Mouse (Mus musculus): ENCODE results near the gene Ptpre.
A peak's percentile ranks its signal among the peaks of the same experiment; 100 is the strongest.

The Ptpre gene

GRCm38 (mm10) chr7:135578715-135579325 is 41.5 kb downstream of the Ptpre start:
- no peak for DNase-seq (ENCODE audit: low spot score)

DNA sequence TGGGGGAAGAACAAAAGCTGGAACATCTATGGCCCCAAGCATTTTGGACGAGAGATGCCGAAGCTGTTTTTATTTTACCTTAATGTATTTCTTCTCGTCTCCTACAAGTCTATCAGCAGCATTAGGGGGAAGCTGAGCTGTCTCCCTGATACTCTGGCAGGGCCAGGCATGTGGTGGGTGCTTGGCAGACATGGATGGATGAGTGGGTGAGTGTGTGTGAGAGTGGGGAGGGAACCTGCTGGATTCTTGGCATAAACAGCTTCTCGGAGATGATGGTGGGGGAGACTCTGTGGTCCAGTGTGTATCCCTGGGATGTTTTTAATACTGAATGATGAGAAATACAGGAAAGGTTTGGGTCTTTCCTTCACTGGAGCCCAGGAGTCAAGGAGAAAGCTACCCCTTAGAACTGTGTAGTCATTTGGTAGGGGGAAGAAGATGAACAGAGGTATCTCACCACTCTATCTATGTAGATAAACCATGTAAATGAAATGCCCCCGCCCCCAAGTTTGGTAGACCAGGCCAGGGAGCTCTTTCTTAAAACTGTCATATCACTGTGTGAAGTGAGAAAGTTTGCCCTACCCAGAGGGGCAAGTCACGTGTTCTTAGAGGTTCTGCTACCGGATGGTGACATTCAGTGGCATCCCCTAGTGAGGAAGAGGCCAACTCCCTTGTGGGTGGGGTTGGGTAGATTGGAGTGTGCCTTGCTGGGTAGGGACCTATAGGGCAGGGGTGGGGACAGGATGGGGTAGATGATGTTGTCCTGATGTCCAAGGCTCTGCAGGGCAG is 43.2 kb downstream of the Ptpre start:
- DNase-seq (ENCODE audit: low spot score): no peak

DNA sequence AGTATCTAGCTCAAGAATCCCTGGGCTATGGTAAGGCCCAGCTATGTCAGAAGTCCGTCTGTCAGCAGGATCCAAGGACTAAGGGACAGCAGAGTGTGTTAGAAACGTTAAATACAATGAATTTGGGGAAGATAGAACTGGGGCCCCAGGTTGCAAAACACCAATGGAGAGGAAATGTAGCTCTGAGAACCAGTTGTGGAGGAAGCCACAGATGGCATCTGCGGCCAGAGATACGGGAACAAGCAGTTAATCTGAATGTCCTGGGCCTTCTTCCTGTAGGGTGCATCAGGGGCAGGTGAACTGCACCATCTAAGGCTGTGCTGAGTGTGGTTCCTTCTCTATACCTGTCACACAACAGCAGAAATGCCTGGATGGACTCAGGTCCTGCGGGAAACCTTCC is 43.8 kb downstream of the Ptpre start:
- DNase-seq (ENCODE audit: low spot score): no peak

DNA sequence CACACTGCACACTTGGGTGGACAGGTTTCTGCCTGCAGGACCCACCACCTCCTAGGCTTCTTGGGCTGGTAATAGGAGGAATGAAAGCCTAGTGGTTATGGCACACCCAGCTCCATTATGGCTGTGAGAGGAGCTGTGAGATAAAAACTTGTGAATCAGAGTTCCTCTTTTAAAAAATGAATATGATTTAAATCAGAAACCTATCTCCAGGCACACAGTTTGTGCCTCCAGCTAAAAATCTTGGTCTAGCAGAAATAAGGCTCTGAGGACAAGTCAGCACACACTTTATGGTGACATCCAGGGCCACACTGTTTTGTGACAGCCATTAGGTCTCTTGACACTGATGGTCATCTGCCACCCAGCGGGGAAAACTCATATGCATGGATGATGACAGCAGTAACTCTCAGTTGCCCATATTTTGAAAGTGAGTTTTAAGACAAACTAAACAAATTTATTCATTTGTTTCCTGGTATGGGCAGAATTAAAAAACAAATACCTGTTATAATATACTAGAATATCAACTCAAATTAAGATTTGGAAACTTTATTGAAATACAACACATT is 47.9 kb downstream of the Ptpre start:
- no peak for DNase-seq (ENCODE audit: low spot score)

GRCm38 (mm10) chr7:135586402-135586801 is 49.1 kb downstream of the Ptpre start:
- no peak for DNase-seq (ENCODE audit: low spot score)

DNA sequence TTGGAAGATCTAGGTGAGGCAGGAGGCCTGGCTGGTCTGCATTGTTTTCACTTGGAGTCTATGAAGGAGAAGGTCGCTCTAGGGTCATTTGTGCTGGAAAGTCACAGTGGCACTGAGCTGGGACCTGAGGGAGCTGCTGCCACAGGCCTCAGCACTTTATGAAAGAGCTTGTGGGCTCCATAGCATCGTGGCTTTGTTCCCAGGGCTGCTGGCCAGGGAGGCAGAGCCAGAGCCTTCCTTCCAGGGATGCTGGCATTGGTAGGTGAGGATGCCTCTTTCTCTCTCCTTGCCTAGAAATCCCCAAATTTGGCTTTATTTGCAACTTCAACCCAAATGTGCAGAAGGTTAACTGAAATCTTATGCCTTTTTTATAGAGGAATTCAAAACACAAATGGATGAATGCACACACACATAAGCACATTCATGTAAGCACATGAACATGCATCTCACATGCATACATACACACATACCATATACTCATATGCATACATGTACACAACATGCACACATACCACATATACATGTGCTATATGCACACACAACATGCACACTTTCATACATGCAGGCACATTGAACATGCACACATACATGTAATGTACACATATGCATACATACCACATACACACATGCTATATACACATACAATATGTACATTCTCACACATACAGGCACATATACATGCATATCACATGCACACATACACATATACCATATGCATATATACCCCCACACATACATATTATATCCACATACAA is 50.7 kb downstream of the Ptpre start:
- DNase-seq (ENCODE audit: low spot score): no peak

DNA sequence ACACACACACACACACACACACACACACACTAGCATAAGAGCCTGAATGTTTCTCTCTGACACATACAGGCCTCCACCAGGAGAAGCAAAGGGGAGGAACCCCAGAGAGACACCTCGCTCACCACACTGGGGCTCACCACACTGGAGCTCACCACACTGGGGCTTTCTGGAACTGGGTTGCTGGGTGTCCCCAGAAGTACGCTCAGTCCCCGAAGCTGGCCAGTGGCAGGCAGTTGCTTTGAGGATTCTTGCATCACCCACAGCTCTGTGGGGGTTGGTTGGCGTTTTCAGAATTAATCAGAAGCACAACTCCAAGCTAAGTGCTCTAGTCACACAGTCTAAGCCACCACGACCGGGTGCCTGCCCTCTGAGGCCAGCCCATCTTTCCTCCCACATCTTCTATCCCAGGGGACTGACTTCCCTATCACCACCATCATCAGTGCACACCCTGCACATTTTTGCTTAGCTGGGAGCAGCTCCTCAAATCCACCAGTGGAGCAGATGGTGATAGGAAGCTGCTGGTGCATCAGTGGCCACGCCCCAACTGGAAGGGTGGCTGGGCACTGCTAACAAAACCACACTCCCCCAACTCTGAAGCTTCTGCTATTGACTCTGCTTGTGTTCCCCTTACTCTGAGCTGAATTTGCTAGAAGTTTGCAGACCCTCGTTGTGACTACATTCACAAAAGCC is 51.5 kb downstream of the Ptpre start:
- no peak for DNase-seq (ENCODE audit: low spot score)

GRCm38 (mm10) chr7:135591461-135591860 is 54.2 kb downstream of the Ptpre start:
- no peak for DNase-seq (ENCODE audit: low spot score)

GRCm38 (mm10) chr7:135593286-135593685 is 56.0 kb downstream of the Ptpre start:
- no peak for DNase-seq (ENCODE audit: low spot score)

DNA sequence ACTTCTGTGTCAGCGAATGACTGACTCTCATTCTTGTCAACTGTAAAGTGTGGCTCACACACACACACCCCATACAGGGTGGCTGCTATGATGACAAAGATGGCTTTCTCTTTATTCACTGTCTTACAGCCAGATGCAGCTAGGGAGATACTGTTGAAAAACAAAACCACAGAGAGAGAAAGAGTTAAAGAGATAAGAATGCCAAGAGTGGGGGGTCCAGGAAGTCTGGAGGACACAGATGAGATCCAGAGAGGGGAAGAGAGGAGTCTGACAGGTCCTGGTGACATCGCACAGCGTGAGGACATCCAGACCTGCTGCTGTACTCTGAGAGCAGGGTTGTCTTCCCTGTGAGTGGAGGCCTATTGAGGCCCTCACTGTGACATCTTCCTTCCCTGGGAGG is 56.5 kb downstream of the Ptpre start:
- DNase-seq (ENCODE audit: low spot score): no peak

DNA sequence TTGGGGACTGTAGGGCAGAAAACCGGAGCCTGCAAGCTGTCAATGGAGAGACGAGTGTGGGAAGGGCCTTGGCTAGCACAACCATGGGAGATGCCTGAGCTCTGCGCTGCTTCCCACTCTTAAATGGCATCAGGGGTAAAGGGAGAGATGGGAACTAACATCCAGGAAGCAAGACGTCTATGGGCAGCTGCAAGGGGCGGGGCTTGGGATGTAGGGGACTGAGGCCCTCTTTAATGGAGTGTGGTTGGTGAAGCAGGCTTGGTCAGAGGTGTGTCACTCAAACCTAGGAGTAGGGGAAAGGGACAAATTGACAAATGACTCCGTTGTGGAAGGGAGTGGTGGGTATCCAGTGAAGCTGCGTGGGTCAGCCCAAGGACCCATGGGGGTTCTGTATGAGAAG is 57.4 kb downstream of the Ptpre start:
- DNase-seq (ENCODE audit: low spot score): no peak

- no peak for DNase-seq (ENCODE audit: low spot score)
Measured at GRCm38 (mm10) chr7:135595640-135596174, 58.4 kb downstream of the Ptpre start.

GRCm38 (mm10) chr7:135597006-135597405 is 59.7 kb downstream of the Ptpre start:
- no peak for DNase-seq (ENCODE audit: low spot score)

DNA sequence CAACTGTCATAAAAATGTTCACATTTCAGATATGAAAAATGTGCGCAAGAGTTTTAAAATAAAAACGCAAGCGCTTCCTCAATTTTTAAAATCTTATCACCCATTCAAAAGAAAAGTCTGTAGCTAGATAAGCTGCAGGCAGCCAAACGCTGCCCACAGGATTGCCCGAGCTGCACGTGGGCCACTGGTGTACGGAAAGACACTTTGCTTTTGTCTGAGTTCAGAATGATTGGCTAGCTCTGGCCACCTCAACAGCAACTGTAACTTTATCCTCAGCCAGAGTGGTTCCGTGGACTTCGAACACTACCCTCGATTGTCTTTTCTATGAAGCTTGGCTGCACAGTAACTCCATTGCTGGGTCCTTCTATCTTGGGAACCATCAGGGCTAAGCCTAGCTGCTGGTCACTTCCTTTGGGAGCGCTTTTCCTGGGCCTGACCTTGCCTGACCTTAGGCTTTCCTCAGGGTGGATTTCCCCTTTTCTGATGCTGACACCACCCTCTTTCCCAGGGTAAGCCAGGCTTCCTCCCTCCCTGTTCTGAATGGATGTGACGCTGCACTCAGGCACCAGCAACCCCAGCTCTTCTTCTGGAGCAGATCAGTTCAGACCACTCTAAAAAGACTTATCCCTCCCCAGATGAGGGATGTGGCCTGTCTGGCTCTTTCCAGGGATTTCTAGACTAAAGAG is 60.5 kb downstream of the Ptpre start:
- peak; percentile 34 for DNase-seq (ENCODE audit: low spot score)

- no peak for DNase-seq (ENCODE audit: low spot score)
Measured at GRCm38 (mm10) chr7:135598303-135598855, 61.1 kb downstream of the Ptpre start.

DNA sequence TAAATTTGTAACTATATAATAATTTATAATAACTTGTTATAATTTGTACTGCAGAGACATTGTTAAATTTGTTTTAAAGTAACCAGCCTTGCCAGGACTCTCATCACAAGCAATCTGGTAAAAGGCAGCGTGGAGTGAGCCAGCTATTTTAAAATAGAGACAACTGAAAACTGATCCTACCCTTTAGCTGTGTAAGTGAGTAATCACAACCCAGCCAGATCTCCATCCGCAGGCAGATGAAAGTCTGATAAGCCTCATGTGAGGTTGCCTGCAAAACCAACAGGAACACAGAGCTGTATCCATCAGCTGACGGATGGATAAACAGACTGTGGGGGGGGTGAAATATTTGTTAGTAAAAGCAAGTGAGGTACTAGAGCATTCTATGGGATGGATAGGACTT is 62.8 kb downstream of the Ptpre start:
- DNase-seq (ENCODE audit: low spot score): peak; percentile 28

DNA sequence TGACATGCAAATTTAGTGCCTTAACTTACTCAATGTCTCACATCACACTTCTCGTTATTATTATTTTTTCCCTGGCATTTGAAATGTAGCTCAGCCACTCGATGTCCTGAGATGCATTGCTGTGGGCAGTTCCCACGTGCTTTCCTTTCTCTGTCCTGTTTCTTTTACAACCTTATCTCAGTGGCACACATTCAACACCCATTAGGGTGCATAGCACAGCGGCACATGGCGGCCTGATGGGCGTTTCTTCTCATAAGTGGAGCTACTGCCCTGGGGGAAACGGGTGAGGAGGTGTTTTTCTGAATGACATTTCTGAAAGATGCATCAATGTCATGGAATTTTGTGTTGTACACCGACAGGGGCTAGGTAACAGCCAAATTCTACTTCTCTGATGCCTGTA is 64.3 kb downstream of the Ptpre start:
- DNase-seq (ENCODE audit: low spot score): no peak

DNA sequence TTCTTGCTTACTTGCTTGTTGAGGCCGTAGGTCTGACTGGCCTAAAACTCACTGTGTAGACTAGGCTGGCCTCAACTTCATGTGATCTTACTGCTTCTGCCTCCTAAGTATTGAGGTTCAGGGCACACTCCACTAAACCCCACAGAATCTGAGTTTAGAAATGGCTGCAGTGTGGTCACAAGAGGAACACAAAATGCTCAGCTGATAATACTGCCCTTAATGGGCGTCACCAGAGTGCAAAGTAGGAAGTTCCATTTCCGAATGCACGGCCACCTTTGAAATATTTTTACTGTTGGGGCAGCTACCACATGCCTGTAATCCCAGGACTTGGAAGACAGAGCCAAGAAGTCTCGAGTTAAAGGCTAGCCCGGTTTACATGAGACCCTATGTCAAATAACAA is 65.0 kb downstream of the Ptpre start:
- no peak for DNase-seq (ENCODE audit: low spot score)

DNA sequence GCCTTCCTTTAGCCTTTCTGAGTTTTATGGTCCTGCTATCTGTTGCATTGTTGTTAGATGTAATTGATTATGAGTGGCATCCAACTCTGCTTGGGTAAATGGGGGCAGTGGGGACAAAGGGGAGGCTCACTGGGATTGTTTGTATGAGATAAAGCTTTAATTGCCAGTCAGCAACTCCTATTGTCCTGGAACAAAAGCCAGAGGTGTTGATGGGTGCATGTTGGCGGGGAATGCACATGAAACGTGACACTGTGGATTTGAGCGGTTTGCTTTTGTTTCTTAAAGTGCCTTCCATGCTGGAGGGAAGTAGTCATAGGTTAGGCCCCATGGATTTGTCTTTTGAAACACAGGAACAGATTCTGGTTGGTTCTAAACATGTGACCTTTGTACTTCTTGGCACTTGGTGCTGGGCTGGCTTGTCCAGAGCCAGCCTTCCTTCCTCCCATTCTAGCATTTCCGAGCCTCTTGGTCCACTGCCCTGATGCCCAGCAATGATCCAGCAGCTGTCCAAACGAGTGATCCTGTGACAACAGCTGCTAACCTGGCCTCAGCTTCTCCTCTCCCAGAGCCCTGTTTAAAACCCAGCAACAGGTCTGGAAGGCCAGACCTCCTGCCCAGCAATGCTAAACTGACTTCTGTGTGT is 65.7 kb downstream of the Ptpre start:
- DNase-seq (ENCODE audit: low spot score): no peak

DNA sequence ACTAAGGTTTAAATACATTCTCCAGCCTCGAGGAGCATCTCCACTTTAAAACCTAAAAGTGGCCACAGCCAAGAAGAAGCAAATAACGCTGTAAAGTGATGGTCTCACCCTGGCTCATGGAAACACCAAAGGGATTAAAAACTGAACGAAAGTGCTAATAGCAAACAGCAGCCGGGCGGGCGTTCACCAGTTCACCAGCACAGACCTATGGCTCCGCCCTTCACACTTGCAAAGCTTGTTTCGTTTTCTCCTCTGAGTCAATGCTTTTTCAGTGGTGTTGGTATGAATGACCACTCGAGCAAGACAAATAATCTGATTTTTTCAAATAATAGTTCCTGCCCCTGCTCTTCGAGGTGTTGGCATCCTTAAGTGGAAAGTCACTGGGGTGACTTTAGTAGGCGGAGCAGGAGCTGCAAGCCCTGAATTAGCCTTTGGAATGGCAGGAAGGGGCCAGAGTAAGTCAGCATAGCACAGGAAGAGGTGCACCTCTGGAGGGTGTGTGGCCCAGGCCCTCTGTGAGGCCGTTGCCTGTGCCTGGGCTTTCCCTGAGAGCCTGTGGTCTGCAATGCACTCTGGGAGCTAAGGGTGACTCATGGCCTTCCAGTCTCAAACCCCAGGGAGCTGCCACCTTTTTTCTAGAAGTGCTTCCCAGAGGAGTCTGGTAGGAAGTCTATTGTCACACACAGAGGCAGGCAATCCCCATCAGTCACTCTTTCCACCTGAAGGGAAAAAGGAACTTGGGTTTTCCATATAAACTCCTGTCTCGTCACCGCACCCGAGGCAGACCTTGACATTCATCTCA is 67.9 kb downstream of the Ptpre start:
- no peak for DNase-seq (ENCODE audit: low spot score)

Measured in yolk sac, embryonic 10.5 days (tissue).